Mouse (Mus musculus) embryonic facial prominence, embryonic 13.5 days (tissue): ENCODE measurements at regions not wholly inside any gene's neighbourhood (a gene's known extent, or its start where the extent isn't known, plus 50 kb on each side); places are given as distances from the start of the nearest gene placed in this dataset.

Experiments used
- ATAC-seq: fragments of 200-750 bp; cut with Nextera tagmentation; 2 replicates; pipeline ENCODE4 v1.8.0; 2017; ENCODE audit warnings: low read depth; ENCODE audit not compliant: insufficient number of reproducible peaks, insufficient read depth, low FRiP score, low TSS enrichment
- H3K27ac ChIP-seq: fragments of 300-500 bp; sonication (generic); 2 replicates; pipeline ENCODE4 v1.5.1; 2015; ENCODE audit warnings: moderate library complexity, mild to moderate bottlenecking, inconsistent platforms
- H3K27me3 ChIP-seq: fragments of 300-500 bp; sonication (generic); 2 replicates; pipeline ENCODE4 v1.6.1; 2015; ENCODE audit warnings: mild to moderate bottlenecking, inconsistent platforms
- H3K36me3 ChIP-seq: fragments of 300-500 bp; sonication (generic); 2 replicates; pipeline ENCODE4 v1.6.1; 2015; ENCODE audit warnings: mild to moderate bottlenecking, inconsistent platforms
- H3K4me1 ChIP-seq: fragments of 300-500 bp; sonication (generic); 2 replicates; pipeline ENCODE4 v1.6.1; 2015; ENCODE audit warnings: inconsistent platforms
- H3K4me2 ChIP-seq: fragments of 300-500 bp; sonication (generic); 2 replicates; pipeline ENCODE4 v1.6.1; 2015; ENCODE audit warnings: moderate library complexity, mild to moderate bottlenecking, inconsistent platforms
- H3K4me3 ChIP-seq: fragments of 300-500 bp; sonication (generic); 2 replicates; pipeline ENCODE4 v1.5.1; 2015; ENCODE audit warnings: mild to moderate bottlenecking, inconsistent platforms
- H3K9ac ChIP-seq: fragments of 300-500 bp; sonication (generic); 2 replicates; pipeline ENCODE4 v1.6.1; 2015; ENCODE audit warnings: mild to moderate bottlenecking, inconsistent platforms
- H3K9me3 ChIP-seq: fragments of 300-500 bp; sonication (generic); 2 replicates; pipeline ENCODE4 v1.6.1; 2016; ENCODE audit warnings: inconsistent platforms
- WGBS: fragments of 180-500 bp; shearing (Covaris S2); methylation state at CpG from one replicate; pipeline ENCODE4 v1.1.7; 2015; ENCODE audit warnings: mixed read lengths; 5-methylcytosine and 5-hydroxymethylcytosine counted together

- Histone ChIP-seq H3K36me3 (no peaks in the 10 kb centered on the region), H3K4me2 (no peak overlapping the region), H3K9ac (no peak overlapping the region), H3K4me3 (no peak overlapping the region), H3K27me3 (no peaks in the 10 kb centered on the region), H3K27ac (no peak overlapping the region), H3K4me1 (no peaks in the 10 kb centered on the region), H3K9me3 (no peaks in the 10 kb centered on the region)
- ATAC-seq, result no peak
- WGBS, result 56% methylated on average over 7 of the region's 7 CpGs
Measured at GRCm38 (mm10) chr16:39379959-39380358, 487.5 kb downstream of the Igsf11 start.

- 82% methylated on average over 5 of the region's 5 CpGs for WGBS
Measured at GRCm38 (mm10) chr16:39389943-39390342, 497.5 kb downstream of the Igsf11 start.

GRCm38 (mm10) chr16:39390626-39391025 lies 498.2 kb downstream of the Igsf11 start:
- H3K36me3 ChIP-seq, result no peaks in the 10 kb centered on the region
- no peaks in the 10 kb centered on the region for H3K9me3 ChIP-seq
- no peaks in the 10 kb centered on the region for H3K4me1 ChIP-seq
- no peak overlapping the region for H3K9ac ChIP-seq
- WGBS, result 84% methylated on average over 3 of the region's 3 CpGs
- ATAC-seq, result no peak
- H3K4me3 ChIP-seq, result no peak overlapping the region
- no peak overlapping the region for H3K27ac ChIP-seq
- no peaks in the 10 kb centered on the region for H3K27me3 ChIP-seq
- H3K4me2 ChIP-seq, result no peak overlapping the region

More at GRCm38 (mm10) chr16:39389943-39390342, 497.5 kb downstream of the Igsf11 start:
- no peak for ATAC-seq
- H3K36me3 ChIP-seq, result no peaks in the 10 kb centered on the region
- no peaks in the 10 kb centered on the region for H3K9me3 ChIP-seq
- H3K27me3 ChIP-seq, result no peaks in the 10 kb centered on the region
- no peaks in the 10 kb centered on the region for H3K4me1 ChIP-seq
- no peak overlapping the region for H3K27ac ChIP-seq
- no peak overlapping the region for H3K4me3 ChIP-seq
- H3K9ac ChIP-seq, result no peak overlapping the region
- H3K4me2 ChIP-seq, result no peak overlapping the region

DNA sequence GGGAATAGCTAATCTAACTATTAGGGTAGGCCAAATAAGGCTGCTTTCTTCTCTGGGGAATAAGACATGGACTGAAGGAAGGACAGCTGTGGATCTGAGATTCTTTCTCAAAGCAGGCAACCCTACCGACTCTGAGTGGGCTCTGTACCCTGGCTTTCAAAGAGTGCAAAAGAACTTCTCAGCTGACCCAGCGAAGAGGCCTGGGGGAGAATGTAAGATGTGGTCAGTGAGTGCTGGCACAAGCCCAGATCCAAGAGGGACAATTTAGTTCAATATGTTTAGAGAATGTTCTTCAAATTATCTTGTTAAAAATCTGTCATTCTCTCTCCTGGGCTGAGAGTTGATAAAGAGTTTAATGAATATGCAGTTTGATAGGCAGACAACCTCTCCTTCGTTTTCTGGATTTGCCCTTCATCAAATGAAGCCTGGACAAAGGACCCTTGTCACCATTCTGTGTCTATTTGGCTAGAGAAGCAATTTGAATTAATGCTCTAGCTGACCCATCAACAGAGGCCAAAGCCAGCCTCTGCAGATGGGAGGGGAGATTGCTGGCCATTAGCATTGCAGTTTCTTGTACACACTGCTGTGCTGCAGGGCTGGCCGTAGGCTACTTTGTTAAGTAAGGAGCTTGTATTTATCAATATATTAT lies 509.8 kb downstream of the Igsf11 start:
- H3K4me2 ChIP-seq, result no peak overlapping the region
- no peak for ATAC-seq

DNA sequence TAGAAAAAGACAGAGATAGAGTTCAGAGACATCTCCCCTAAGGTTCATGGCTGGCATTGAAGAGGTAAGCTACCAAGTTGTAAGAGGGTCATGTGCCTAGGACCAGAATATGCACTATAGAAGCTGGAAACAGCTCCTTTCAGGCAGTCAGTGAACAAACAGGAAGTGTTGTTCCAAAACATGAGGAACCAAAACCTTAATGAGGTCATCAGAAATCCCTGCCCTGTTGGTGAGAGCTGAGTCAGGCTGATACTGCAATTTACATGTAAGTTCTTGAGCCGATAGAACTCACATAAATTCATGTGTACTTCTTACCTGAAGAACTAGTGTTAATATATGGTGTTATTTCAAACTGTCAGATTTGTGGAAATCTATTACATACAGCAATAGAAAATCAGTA lies 539.1 kb downstream of the Igsf11 start:
- ATAC-seq, result no peak
- Histone ChIP-seq H3K27ac (no peak overlapping the region), H3K4me3 (no peak overlapping the region), H3K27me3 (no peaks in the 10 kb centered on the region), H3K36me3 (no peaks in the 10 kb centered on the region), H3K4me1 (no peaks in the 10 kb centered on the region), H3K4me2 (no peak overlapping the region), H3K9me3 (no peaks in the 10 kb centered on the region), H3K9ac (no peak overlapping the region)
- WGBS, result 92% methylated on average over 1 of the region's 1 CpGs

More for the DNA sequence above, 509.8 kb downstream of the Igsf11 start:
- Histone ChIP-seq H3K4me1 (no peaks in the 10 kb centered on the region), H3K9me3 (no peaks in the 10 kb centered on the region), H3K27me3 (no peaks in the 10 kb centered on the region), H3K27ac (no peak overlapping the region), H3K36me3 (no peaks in the 10 kb centered on the region), H3K9ac (no peak overlapping the region), H3K4me3 (no peak overlapping the region)
- 55% methylated on average over 4 of the region's 4 CpGs for WGBS

GRCm38 (mm10) chr16:39445740-39446139 lies 538.4 kb upstream of the Lsamp start:
- no peaks in the 10 kb centered on the region for H3K27me3 ChIP-seq
- H3K9ac ChIP-seq, result no peak overlapping the region
- no peaks in the 10 kb centered on the region for H3K36me3 ChIP-seq
- no peak for ATAC-seq
- WGBS, result 85% methylated on average over 2 of the region's 2 CpGs
- no peak overlapping the region for H3K27ac ChIP-seq
- no peak overlapping the region for H3K4me3 ChIP-seq
- no peaks in the 10 kb centered on the region for H3K4me1 ChIP-seq
- no peaks in the 10 kb centered on the region for H3K9me3 ChIP-seq
- no peak overlapping the region for H3K4me2 ChIP-seq

- Histone ChIP-seq H3K9me3 (no peaks in the 10 kb centered on the region), H3K27ac (no peak overlapping the region), H3K4me1 (no peaks in the 10 kb centered on the region), H3K27me3 (no peaks in the 10 kb centered on the region), H3K36me3 (no peaks in the 10 kb centered on the region), H3K4me2 (no peak overlapping the region), H3K9ac (no peak overlapping the region), H3K4me3 (no peak overlapping the region)
- ATAC-seq, result no peak
- 69% methylated on average over 5 of the region's 5 CpGs for WGBS
Measured at GRCm38 (mm10) chr16:39453400-39454138, 530.6 kb upstream of the Lsamp start.
